Mouse (Mus musculus) midbrain, postnatal 0 days (tissue): ENCODE results near the gene Med15. TPM values are rescaled to one million over a fixed set of nuclear protein-coding genes. Genes with fewer than 3 reads are reported as not detected.

Source experiments
- ATAC-seq: fragments of 200-750 bp; cut with Nextera tagmentation; 2 replicates; pipeline ENCODE4 v1.8.0; 2017; ENCODE audit warnings: moderate number of reproducible peaks, mild to moderate bottlenecking, moderate TSS enrichment, moderate library complexity; ENCODE audit not compliant: low FRiP score
- DNase-seq: peaks from one replicate; pipeline ENCODE4 v3.0.0-alpha.2; 2015; ENCODE audit warnings: low spot score
- H3K27ac ChIP-seq: fragments of 300-500 bp; sonication (generic); 2 replicates; pipeline ENCODE4 v1.5.1; 2014; ENCODE audit warnings: low read depth, mild to moderate bottlenecking, low read length, mixed read lengths
- H3K27me3 ChIP-seq: fragments of 300-500 bp; sonication (generic); 2 replicates; pipeline ENCODE4 v1.6.1; 2014; ENCODE audit warnings: low read length, control low read depth, mixed read lengths; ENCODE audit not compliant: insufficient read depth
- H3K36me3 ChIP-seq: fragments of 300-500 bp; sonication (generic); 2 replicates; pipeline ENCODE4 v1.6.1; 2014; ENCODE audit warnings: low read length, control low read depth, mixed read lengths; ENCODE audit not compliant: insufficient read depth
- H3K4me1 ChIP-seq: fragments of 300-500 bp; sonication (generic); 2 replicates; pipeline ENCODE4 v1.6.1; 2014; ENCODE audit warnings: mild to moderate bottlenecking, control low read depth, antibody characterized with exemption, low read length, mixed read lengths; ENCODE audit not compliant: insufficient read depth
- H3K4me2 ChIP-seq: fragments of 300-500 bp; sonication (generic); 2 replicates; pipeline ENCODE4 v1.6.1; 2014; ENCODE audit warnings: low read depth, mild to moderate bottlenecking, low read length, mixed read lengths; ENCODE audit not compliant: poor library complexity, severe bottlenecking
- H3K4me3 ChIP-seq: fragments of 300-500 bp; sonication (generic); 2 replicates; pipeline ENCODE4 v1.5.1; 2014; ENCODE audit warnings: low read depth, mild to moderate bottlenecking, low read length, moderate library complexity
- H3K9ac ChIP-seq: fragments of 300-500 bp; sonication (generic); replicated peaks from 2 replicates; pipeline ENCODE4 v1.6.1; 2014; ENCODE audit warnings: mild to moderate bottlenecking, low read length, moderate library complexity, mixed read lengths; ENCODE audit not compliant: poor library complexity, severe bottlenecking
- H3K9me3 ChIP-seq: fragments of 300-500 bp; sonication (generic); 2 replicates; pipeline ENCODE4 v1.6.1; 2016; ENCODE audit warnings: low read length, control low read depth
- CTCF ChIP-seq: IDR thresholded peaks from 2 replicates; pipeline ENCODE4 v1.5.1; 2016; ENCODE audit warnings: antibody characterized with exemption, mild to moderate bottlenecking
- WGBS: fragments of 180-500 bp; shearing (Covaris S2); extraction: QIAGEN DNeasy Blood & Tissue Kit; methylation state at CpG from one replicate; pipeline ENCODE4 v1.1.7; 2014; 5-methylcytosine and 5-hydroxymethylcytosine counted together
- polyA plus RNA-seq: library from polyadenylated mRNA; unstranded; fragments of >200 nt; fragmentation: Nextera tagmentation; extraction: Ambion mirVana; gene quantifications from 2 replicates; pipeline ENCODE4 v1.2.1, GENCODE M21; 2015
- total RNA-seq: library from RNA; depleted of rRNA; stranded (reverse); fragments of >200 nt; gene quantifications from 2 replicates; pipeline ENCODE4 v1.2.3, GENCODE M21; 2014

The Med15 gene
- total and polyA plus RNA-seq, 2 experiments from 2014 or later: 49.3 to 58.3 TPM

GRCm38 (mm10) chr16:17643437-17643990 is 89.2 kb downstream of the Med15 start:
- peaks cover 38% of the 10 kb centered on the region for H3K36me3 ChIP-seq
- no peaks in the 10 kb centered on the region for H3K9me3 ChIP-seq
- no peak overlapping the region for H3K4me3 ChIP-seq
- ATAC-seq (no peak), DNase-seq (no peak)
- no peak for TF ChIP-seq CTCF
- 0 out of 2 replicates have a peak, but pooled peaks cover 4% of the 10 kb centered on the region for H3K4me1 ChIP-seq
- H3K27ac ChIP-seq: no peak overlapping the region
- WGBS: 96% methylated on average over 4 of the region's 4 CpGs
- no peak overlapping the region for H3K9ac ChIP-seq
- H3K27me3 ChIP-seq: no peaks in the 10 kb centered on the region
- H3K4me2 ChIP-seq: no peak overlapping the region

- H3K4me3 ChIP-seq: no peak overlapping the region
- H3K36me3 ChIP-seq: peaks cover 45% of the 10 kb centered on the region
- WGBS: 90% methylated on average over 8 of the region's 8 CpGs
- H3K27me3 ChIP-seq: no peaks in the 10 kb centered on the region
- TF ChIP-seq CTCF: no peak
- H3K27ac ChIP-seq: no peak overlapping the region
- ATAC-seq (no peak), DNase-seq (peak; percentile 46)
- H3K4me1 ChIP-seq: 0 out of 2 replicates have a peak, but pooled peaks cover 4% of the 10 kb centered on the region
- H3K4me2 ChIP-seq: no peak overlapping the region
- H3K9me3 ChIP-seq: no peaks in the 10 kb centered on the region
- H3K9ac ChIP-seq: no peak overlapping the region
Measured at GRCm38 (mm10) chr16:17642311-17642710, 90.4 kb downstream of the Med15 start.

GRCm38 (mm10) chr16:17641301-17641700 is 91.4 kb downstream of the Med15 start:
- DNase-seq (no peak), ATAC-seq (no peak)
- Histone ChIP-seq H3K36me3 (peaks cover 45% of the 10 kb centered on the region), H3K9ac (no peak overlapping the region), H3K4me3 (no peak overlapping the region), H3K9me3 (no peaks in the 10 kb centered on the region), H3K27me3 (no peaks in the 10 kb centered on the region), H3K4me2 (no peak overlapping the region), H3K27ac (no peak overlapping the region), H3K4me1 (no peaks in the 10 kb centered on the region)
- WGBS: 89% methylated on average over 6 of the region's 6 CpGs
- no peak for TF ChIP-seq CTCF

GRCm38 (mm10) chr16:17640706-17641105 is 92.0 kb downstream of the Med15 start:
- Histone ChIP-seq H3K36me3 (peaks cover 45% of the 10 kb centered on the region), H3K9ac (no peak overlapping the region), H3K4me2 (no peak overlapping the region), H3K27me3 (no peaks in the 10 kb centered on the region), H3K27ac (no peak overlapping the region), H3K4me1 (no peaks in the 10 kb centered on the region), H3K9me3 (no peaks in the 10 kb centered on the region), H3K4me3 (no peak overlapping the region)
- DNase-seq (no peak), ATAC-seq (no peak)
- no peak for TF ChIP-seq CTCF
- 87% methylated on average over 9 of the region's 9 CpGs for WGBS

- Histone ChIP-seq H3K27me3 (no peaks in the 10 kb centered on the region), H3K27ac (no peak overlapping the region), H3K4me3 (no peak overlapping the region), H3K9ac (no peak overlapping the region), H3K9me3 (no peaks in the 10 kb centered on the region), H3K4me2 (no peak overlapping the region), H3K36me3 (peaks cover 47% of the 10 kb centered on the region), H3K4me1 (no peaks in the 10 kb centered on the region)
- ATAC-seq (no peak), DNase-seq (no peak)
- TF ChIP-seq CTCF: no peak
- 95% methylated on average over 6 of the region's 6 CpGs for WGBS
Measured at GRCm38 (mm10) chr16:17639951-17640350, 92.7 kb downstream of the Med15 start.

GRCm38 (mm10) chr16:17639081-17639480 is 93.6 kb downstream of the Med15 start:
- no peak for DNase-seq
- TF ChIP-seq CTCF: no peak
- H3K4me3 ChIP-seq: no peak overlapping the region
- H3K4me2 ChIP-seq: no peak overlapping the region
- no peaks in the 10 kb centered on the region for H3K9me3 ChIP-seq
- H3K36me3 ChIP-seq: peaks cover 52% of the 10 kb centered on the region
- ATAC-seq: no peak
- H3K9ac ChIP-seq: no peak overlapping the region
- no peak overlapping the region for H3K27ac ChIP-seq
- H3K27me3 ChIP-seq: no peaks in the 10 kb centered on the region
- WGBS: 86% methylated on average over 3 of the region's 3 CpGs
- no peaks in the 10 kb centered on the region for H3K4me1 ChIP-seq
